Mouse (Mus musculus): ENCODE data around the gene Trmu.

- TF ChIP-seq POLR2A (IDR thresholded peaks at IDR 0.05; ENCODE audit: insufficient read depth, low read length) (no peak), CTCF (IDR thresholded peaks at IDR 0.05; ENCODE audit: low read depth, low read length) (peak; percentile 94)
These were observed 24.7 kb downstream of the Trmu start for GRCm38 (mm10) chr15:85903826-85904225.

All from ES-Bruce4 (cell line).